Mouse (Mus musculus) ES-E14 (cell line): ENCODE results near the gene Dnajc6.

Source experiments
- CHD2 ChIP-seq: IDR thresholded peaks from 2 replicates; pipeline ENCODE4 v1.6.1; 2014; ENCODE audit warnings: mild to moderate bottlenecking, low read depth, low read length, inconsistent platforms
- ZC3H11A ChIP-seq: IDR thresholded peaks from 2 replicates; pipeline ENCODE4 v1.6.1; 2012; ENCODE audit warnings: low read depth, mild to moderate bottlenecking, inconsistent platforms, low read length, borderline replicate concordance

DNA sequence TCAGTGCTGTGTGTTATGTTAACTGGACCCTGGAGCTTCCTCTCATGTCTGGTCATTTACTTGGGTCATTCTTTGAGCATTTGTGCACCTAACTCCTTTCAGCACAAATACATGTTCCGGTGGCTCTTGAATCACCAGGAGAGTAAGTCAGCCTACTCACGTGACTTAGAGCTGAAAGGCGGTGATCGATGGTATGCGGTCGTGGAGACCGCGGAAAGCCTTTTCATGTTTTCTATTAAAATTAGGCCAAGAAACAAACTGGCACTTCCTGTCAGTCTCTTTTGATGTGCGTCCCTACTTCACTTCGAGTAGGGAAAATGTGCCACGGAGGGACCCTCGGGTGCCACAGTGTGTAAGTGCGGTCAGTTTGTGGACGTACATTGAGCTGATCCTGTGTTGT, 19.4 kb downstream of the Dnajc6 start:
- no peak for TF ChIP-seq ZC3H11A
- no peak for TF ChIP-seq CHD2
